Mouse (Mus musculus): ENCODE results near the gene Efcab1.
"Not testable (repeated sequence)": the region's sequence is repeated elsewhere in the genome, so short reads cannot be mapped to it uniquely, and the experiment has no call there.

DNA sequence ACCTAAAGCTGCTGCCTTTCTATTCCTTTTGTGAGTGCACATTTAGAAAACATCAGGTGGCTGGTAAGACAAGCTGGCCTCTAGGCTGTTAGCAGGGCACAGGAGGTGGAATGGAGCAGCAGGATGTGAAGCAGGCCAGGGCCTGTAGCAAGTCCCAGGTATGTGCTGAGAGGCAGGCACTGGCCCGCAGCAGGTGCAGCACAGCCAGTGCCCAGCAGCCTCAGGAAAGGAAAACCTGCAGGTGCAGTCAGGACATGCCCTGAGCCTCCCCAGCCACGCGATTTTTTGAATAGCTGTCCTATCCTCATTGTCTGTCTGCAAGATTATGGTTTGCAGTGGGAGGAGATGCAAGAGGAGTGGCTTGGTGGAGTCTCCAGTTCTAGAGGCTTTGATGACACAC is 24.3 kb downstream of the Efcab1 start:
- not testable (repeated sequence) for TF ChIP-seq TAL1 (conservative IDR thresholded peaks at IDR 0.05; ENCODE audit: low read depth, low read length); CTCF (IDR thresholded peaks at IDR 0.05; ENCODE audit: low read depth, low read length); POLR2AphosphoS5 (IDR thresholded peaks at IDR 0.05; ENCODE audit: insufficient replicate concordance, low read depth, low read length); GATA1 (IDR thresholded peaks at IDR 0.05; ENCODE audit: borderline replicate concordance, low read length); GATA2 (IDR thresholded peaks at IDR 0.05; ENCODE audit: borderline replicate concordance, low read depth, low read length)

All from G1E (cell line).